Mouse (Mus musculus): ENCODE measurements around the gene Nrtn. TPM values are rescaled to one million over a fixed set of nuclear protein-coding genes. Genes with fewer than 3 reads are reported as not detected.

Gene Nrtn
- polyA plus RNA-seq, 1 experiment from 2014 or later = 10.5 TPM

DNA sequence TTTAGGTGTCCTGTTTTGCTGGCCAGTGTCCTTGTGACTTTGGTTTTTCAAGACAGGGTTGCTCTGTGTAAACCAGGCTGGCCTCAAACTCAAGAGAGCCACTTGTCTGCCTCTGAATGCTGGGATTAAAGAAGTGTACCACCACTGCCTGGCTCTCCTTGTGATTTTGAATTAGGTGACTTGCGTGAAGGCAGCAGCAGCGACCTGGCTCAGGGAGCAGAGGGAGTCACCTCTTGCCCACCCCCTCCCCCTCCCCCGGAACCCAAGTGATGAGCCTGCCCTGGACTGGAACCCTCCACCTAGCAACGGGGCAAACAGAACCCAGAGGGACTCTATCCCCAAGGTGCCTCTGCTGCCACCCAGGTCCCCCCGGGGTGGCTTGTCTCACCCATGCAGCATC lies 12.6 kb upstream of the Nrtn start, which contains the start of gene Prr22:
Gene Prr22, plus strand, starts transcription at position 301 of the 400 bp plus-strand sequence.
- no peaks in the 10 kb centered on the region for H3K9me3 ChIP-seq (ENCODE audit: low read length)
- H3K9ac ChIP-seq (replicated peaks; ENCODE audit: low read depth) = no peak within 1 kb of the TSS
- H3K4me2 ChIP-seq (replicated peaks; ENCODE audit: low read depth, low read length) = no peak within 1 kb of the TSS
- no peak for DNase-seq (ENCODE audit: low spot score)
- no peaks in the 10 kb centered on the region; the same call in 1 of the 2 replicates for H3K36me3 ChIP-seq (ENCODE audit: insufficient read depth, low read length)
- no peak within 1 kb of the TSS for H3K27ac ChIP-seq (ENCODE audit: low read length)
- H3K4me3 ChIP-seq (ENCODE audit: low read depth, low read length) = no peak within 1 kb of the TSS
- no peaks in the 10 kb centered on the region; the same call in 1 of the 2 replicates for H3K4me1 ChIP-seq (ENCODE audit: insufficient read depth, low read depth, low read length)
- no peaks in the 10 kb centered on the region for H3K27me3 ChIP-seq (replicated peaks; ENCODE audit: insufficient read depth, low read length)
- TF ChIP-seq EP300 (IDR thresholded peaks at IDR 0.05) (no peak), CTCF (IDR thresholded peaks at IDR 0.05) (no peak)
- 81% methylated on average over 5 of the region's 5 CpGs for WGBS
- no peak for ATAC-seq

GRCm38 (mm10) chr17:56768941-56769340 lies 11.6 kb upstream of the Nrtn start:
- no peaks in the 10 kb centered on the region; the same call in 1 of the 2 replicates for H3K4me1 ChIP-seq (ENCODE audit: insufficient read depth, low read depth, low read length)
- no peak overlapping the region for H3K4me3 ChIP-seq (ENCODE audit: low read depth, low read length)
- no peak overlapping the region for H3K9ac ChIP-seq (replicated peaks; ENCODE audit: low read depth)
- 92% methylated on average over 11 of the region's 11 CpGs for WGBS
- DNase-seq (ENCODE audit: low spot score) (no peak), ATAC-seq (no peak)
- H3K9me3 ChIP-seq (ENCODE audit: low read length) = no peaks in the 10 kb centered on the region
- H3K36me3 ChIP-seq (ENCODE audit: insufficient read depth, low read length) = no peaks in the 10 kb centered on the region; the same call in 1 of the 2 replicates
- TF ChIP-seq CTCF (IDR thresholded peaks at IDR 0.05) = no peak
- no peak for TF ChIP-seq EP300 (IDR thresholded peaks at IDR 0.05)
- H3K27me3 ChIP-seq (replicated peaks; ENCODE audit: insufficient read depth, low read length) = no peaks in the 10 kb centered on the region
- H3K4me2 ChIP-seq (replicated peaks; ENCODE audit: low read depth, low read length) = no peak overlapping the region
- H3K27ac ChIP-seq (ENCODE audit: low read length) = no peak overlapping the region

DNA sequence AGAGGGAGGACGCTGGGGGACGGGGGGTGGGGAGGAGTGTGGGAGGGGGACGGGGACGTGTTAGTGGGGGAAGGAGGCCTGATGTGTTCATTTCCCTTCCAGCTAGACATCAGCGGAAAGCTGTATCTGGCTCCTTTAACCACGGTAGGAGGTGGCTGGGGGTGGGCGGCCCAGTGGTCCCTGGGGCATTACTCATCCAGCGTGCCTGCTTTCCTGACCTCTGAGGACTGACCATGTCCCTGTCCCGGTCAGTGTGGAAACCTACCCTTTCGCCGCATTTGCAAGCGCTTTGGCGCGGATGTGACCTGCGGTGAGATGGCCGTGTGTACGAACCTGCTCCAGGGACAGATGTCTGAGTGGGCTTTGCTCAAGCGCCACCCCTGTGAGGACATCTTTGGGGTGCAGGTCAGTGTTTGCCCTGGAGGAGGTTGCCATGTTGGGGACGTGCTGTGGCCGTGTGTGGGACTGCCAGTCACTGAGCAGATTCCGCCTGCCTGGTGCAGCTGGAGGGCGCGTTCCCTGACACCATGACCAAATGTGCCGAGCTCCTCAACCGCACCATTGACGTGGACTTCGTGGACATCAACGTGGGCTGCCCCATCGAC lies 10.3 kb upstream of the Nrtn start:
- DNase-seq (ENCODE audit: low spot score) (no peak), ATAC-seq (no peak)
- Histone ChIP-seq H3K27ac (ENCODE audit: low read length) (no peak overlapping the region), H3K4me1 (ENCODE audit: insufficient read depth, low read depth, low read length) (peaks cover 3% of the 10 kb centered on the region; the same call in 1 of the 2 replicates), H3K27me3 (replicated peaks; ENCODE audit: insufficient read depth, low read length) (no peaks in the 10 kb centered on the region), H3K9ac (replicated peaks; ENCODE audit: low read depth) (no peak overlapping the region), H3K9me3 (ENCODE audit: low read length) (no peaks in the 10 kb centered on the region), H3K36me3 (ENCODE audit: insufficient read depth, low read length) (no peaks in the 10 kb centered on the region; the same call in 1 of the 2 replicates), H3K4me2 (replicated peaks; ENCODE audit: low read depth, low read length) (no peak overlapping the region), H3K4me3 (ENCODE audit: low read depth, low read length) (no peak overlapping the region)
- TF ChIP-seq CTCF (IDR thresholded peaks at IDR 0.05) = no peak
- TF ChIP-seq EP300 (IDR thresholded peaks at IDR 0.05) = no peak
- 95% methylated on average over 29 of the region's 29 CpGs for WGBS

DNA sequence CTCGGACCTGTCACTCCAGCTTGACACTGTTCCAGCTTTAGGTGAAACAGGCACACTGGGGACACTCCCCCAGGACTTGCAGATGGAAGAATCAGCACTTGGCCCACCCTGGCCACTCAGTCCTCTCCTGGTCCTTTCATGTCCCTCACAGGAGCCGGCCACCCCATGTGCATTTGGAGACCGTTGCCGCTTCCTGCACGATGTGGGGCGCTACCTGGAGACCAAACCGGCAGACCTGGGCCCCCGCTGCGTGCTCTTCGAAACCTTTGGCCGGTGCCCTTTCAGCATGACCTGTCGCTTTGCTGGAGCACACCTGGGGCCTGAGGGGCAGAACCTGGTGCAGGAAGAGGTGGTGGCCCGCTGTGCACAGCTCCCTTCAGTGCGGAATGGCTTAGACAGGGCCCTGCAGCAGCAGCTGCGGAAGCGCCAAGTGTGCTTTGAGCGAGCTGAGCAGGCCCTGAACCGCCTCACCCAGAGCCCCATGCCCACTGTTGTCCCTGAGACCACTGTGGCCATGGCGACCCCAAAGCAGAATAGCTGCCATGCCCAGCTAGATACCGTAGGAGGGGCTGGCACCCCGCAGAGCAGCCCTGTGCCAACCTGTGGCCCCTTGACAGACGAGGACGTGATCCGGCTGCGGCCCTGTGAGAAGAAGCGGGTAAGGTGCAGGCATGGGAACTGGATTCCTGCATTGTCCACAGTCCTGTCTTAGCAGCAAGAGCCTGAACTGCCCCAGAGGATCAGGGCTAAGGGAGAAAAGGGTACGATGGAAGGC lies 9.5 kb upstream of the Nrtn start:
- no peaks in the 10 kb centered on the region; the same call in 1 of the 2 replicates for H3K36me3 ChIP-seq (ENCODE audit: insufficient read depth, low read length)
- H3K27ac ChIP-seq (ENCODE audit: low read length) = no peak overlapping the region
- TF ChIP-seq CTCF (IDR thresholded peaks at IDR 0.05) (no peak), EP300 (IDR thresholded peaks at IDR 0.05) (no peak)
- ATAC-seq (no peak), DNase-seq (ENCODE audit: low spot score) (no peak)
- WGBS = 97% methylated on average over 27 of the region's 27 CpGs
- no peaks in the 10 kb centered on the region for H3K27me3 ChIP-seq (replicated peaks; ENCODE audit: insufficient read depth, low read length)
- H3K9me3 ChIP-seq (ENCODE audit: low read length) = no peaks in the 10 kb centered on the region
- no peak overlapping the region for H3K9ac ChIP-seq (replicated peaks; ENCODE audit: low read depth)
- H3K4me3 ChIP-seq (ENCODE audit: low read depth, low read length) = no peak overlapping the region
- H3K4me2 ChIP-seq (replicated peaks; ENCODE audit: low read depth, low read length) = no peak overlapping the region
- H3K4me1 ChIP-seq (ENCODE audit: insufficient read depth, low read depth, low read length) = peaks cover 3% of the 10 kb centered on the region; the same call in 1 of the 2 replicates

DNA sequence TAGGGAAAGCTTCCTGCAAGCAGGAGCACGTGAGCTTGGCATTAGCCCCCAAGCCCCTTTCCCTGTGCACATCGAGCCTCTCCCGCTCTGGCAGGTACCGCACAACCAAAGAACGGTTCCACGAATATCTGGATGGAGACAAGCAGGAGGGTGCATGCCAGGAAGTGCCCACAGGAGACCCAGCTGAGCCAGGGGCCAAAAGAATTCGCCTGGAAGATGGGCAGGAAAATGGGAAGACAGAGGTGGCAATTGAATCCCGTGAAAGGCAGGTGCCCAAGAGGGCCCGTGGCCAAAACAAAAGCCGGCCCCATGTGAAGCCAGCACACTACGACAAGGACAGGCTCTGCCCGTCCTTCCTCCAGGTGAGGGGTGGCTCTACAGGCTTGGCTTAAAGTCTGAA lies 8.1 kb upstream of the Nrtn start:
- Histone ChIP-seq H3K4me3 (ENCODE audit: low read depth, low read length) (peak overlapping the region; percentile 82), H3K27ac (ENCODE audit: low read length) (peak overlapping the region; percentile 94; the same call in 1 of the 2 replicates), H3K4me2 (replicated peaks; ENCODE audit: low read depth, low read length) (peak overlapping the region; percentile 57), H3K9me3 (ENCODE audit: low read length) (no peaks in the 10 kb centered on the region), H3K9ac (replicated peaks; ENCODE audit: low read depth) (0 out of 2 replicates have a peak overlapping the region, but pooled peaks have one; percentile 74), H3K4me1 (ENCODE audit: insufficient read depth, low read depth, low read length) (peaks cover 3% of the 10 kb centered on the region; the same call in 1 of the 2 replicates), H3K27me3 (replicated peaks; ENCODE audit: insufficient read depth, low read length) (no peaks in the 10 kb centered on the region), H3K36me3 (ENCODE audit: insufficient read depth, low read length) (no peaks in the 10 kb centered on the region; the same call in 1 of the 2 replicates)
- 52% methylated on average over 12 of the region's 12 CpGs for WGBS
- no peak for TF ChIP-seq CTCF (IDR thresholded peaks at IDR 0.05)
- TF ChIP-seq EP300 (IDR thresholded peaks at IDR 0.05) = no peak
- no peak for ATAC-seq
- DNase-seq (ENCODE audit: low spot score) = no peak

Measured in lung, postnatal 0 days (tissue).